Mouse (Mus musculus): ENCODE measurements around the gene Xylb.
A peak's percentile ranks its signal among the peaks of the same experiment; 100 is the strongest.
"Not testable (repeated sequence)": the region's sequence is repeated elsewhere in the genome, so short reads cannot be mapped to it uniquely, and the experiment has no call there.

Gene Xylb

GRCm38 (mm10) chr9:119340909-119341816 is 16.0 kb upstream of the Xylb start, which contains the start of gene Myd88:
Gene Myd88 (minus strand): TSS chr9:119341411.
- peak; percentile 99 for DNase-seq

- DNase-seq, result peak; percentile 66
Observed at GRCm38 (mm10) chr9:119342728-119343127, 14.5 kb upstream of the Xylb start.

GRCm38 (mm10) chr9:119346376-119346775 is 10.8 kb upstream of the Xylb start:
- no peak for DNase-seq

GRCm38 (mm10) chr9:119350531-119350930 is 6.7 kb upstream of the Xylb start:
- DNase-seq, result peak; percentile 63

- DNase-seq, result peak; percentile 77
Observed at GRCm38 (mm10) chr9:119350947-119351705, 6.1 kb upstream of the Xylb start.

- peak; percentile 76 for DNase-seq
Observed at GRCm38 (mm10) chr9:119352060-119352459, 5.1 kb upstream of the Xylb start.

- peak; percentile 79 for DNase-seq
Observed at GRCm38 (mm10) chr9:119353926-119354325, 3.3 kb upstream of the Xylb start.

GRCm38 (mm10) chr9:119355943-119356342 is 1.2 kb upstream of the Xylb start:
- no peak for DNase-seq

GRCm38 (mm10) chr9:119358058-119358429 is 863 bp downstream of the Xylb start:
- DNase-seq, result peak; percentile 84

- no peak for DNase-seq
Observed at GRCm38 (mm10) chr9:119361416-119361815, 4.2 kb downstream of the Xylb start.

GRCm38 (mm10) chr9:119363229-119363628 is 6.0 kb downstream of the Xylb start:
- DNase-seq, result no peak

- no peak for DNase-seq
Observed at GRCm38 (mm10) chr9:119365284-119365683, 8.1 kb downstream of the Xylb start, which contains the start of gene Slc22a14. Gene Slc22a14 (minus strand): TSS chr9:119365553.

GRCm38 (mm10) chr9:119368367-119368766 is 11.2 kb downstream of the Xylb start:
- peak; percentile 60 for DNase-seq

GRCm38 (mm10) chr9:119370770-119371169 is 13.6 kb downstream of the Xylb start:
- DNase-seq, result not testable (repeated sequence)

GRCm38 (mm10) chr9:119371251-119371650 is 14.1 kb downstream of the Xylb start:
- no peak for DNase-seq

GRCm38 (mm10) chr9:119375008-119375407 is 17.8 kb downstream of the Xylb start:
- DNase-seq, result no peak

- DNase-seq, result no peak
Observed at GRCm38 (mm10) chr9:119375556-119375955, 18.4 kb downstream of the Xylb start.

- DNase-seq, result no peak
Observed at GRCm38 (mm10) chr9:119378231-119378630, 21.1 kb downstream of the Xylb start.

GRCm38 (mm10) chr9:119382603-119383002 is 25.4 kb downstream of the Xylb start:
- DNase-seq, result no peak

- no peak for DNase-seq
Observed at GRCm38 (mm10) chr9:119388956-119389355, 31.8 kb downstream of the Xylb start.

- DNase-seq, result no peak
Observed at GRCm38 (mm10) chr9:119390214-119390613, 33.0 kb downstream of the Xylb start.

- no peak for DNase-seq
Observed at GRCm38 (mm10) chr9:119394808-119395207, 37.6 kb downstream of the Xylb start.

GRCm38 (mm10) chr9:119401351-119401750 is 44.2 kb downstream of the Xylb start:
- no peak for DNase-seq

- DNase-seq, result peak; percentile 93
Observed at GRCm38 (mm10) chr9:119401801-119402214, 44.6 kb downstream of the Xylb start, which contains the start of gene Acvr2b. Gene Acvr2b (plus strand): TSS chr9:119402118.
